In genomic region chr11:43631645-43632044, GRCm38 (mm10) we compare ENCODE assay signal across 32 mouse cellular contexts. TPM values are rescaled to one million over a fixed set of nuclear protein-coding genes. Genes with fewer than 3 reads are reported as not detected.
DNase-seq lines count a peak whose midpoint lies in the region; ATAC-seq and TF ChIP-seq lines count a peak whose summit lies in the region.
"Had no signal": no experiment of that assay in that cellular context is flagged by ENCODE, and none has a peak within 500 bp of the region (broad histone marks: within the 10 kb centered on the region; RNA-seq: fewer than 3 reads in every experiment).

No protein-coding gene starts in this region.

- H3K9me3 ChIP-seq in liver, embryonic 12.5 days (replicated peaks), result no peaks in the 10 kb centered on the region
- peaks cover 3% of the 10 kb centered on the region; the same call in 1 of the 2 replicates for H3K9me3 ChIP-seq in ES-Bruce4 (replicated peaks; ENCODE audit: control insufficient read depth, insufficient read depth, low read length, poor library complexity, severe bottlenecking)
- H3K9me3 ChIP-seq: embryonic facial prominence, embryonic 13.5 days; embryonic facial prominence, embryonic 15.5 days; forebrain, embryonic 10.5 days; forebrain, embryonic 12.5 days had no signal

- H3K27me3 ChIP-seq in kidney, adult 2 months (replicated peaks; ENCODE audit: control insufficient read depth, insufficient read depth, low read length), result no peaks in the 10 kb centered on the region
- H3K27me3 ChIP-seq in liver, adult 2 months (ENCODE audit: control insufficient read depth, insufficient read depth, low read length), result no peaks in the 10 kb centered on the region
- no peaks in the 10 kb centered on the region for H3K27me3 ChIP-seq in liver, embryonic 12.5 days (replicated peaks)
- no peaks in the 10 kb centered on the region for H3K27me3 ChIP-seq in ES-Bruce4 (ENCODE audit: control insufficient read depth, insufficient read depth, low read length, poor library complexity, severe bottlenecking)
- H3K27me3 ChIP-seq: CH12.LX; embryonic facial prominence, embryonic 13.5 days; embryonic facial prominence, embryonic 15.5 days had no signal

- DNase-seq in kidney, adult 2 months, result peak; percentile 59
- DNase-seq in kidney, postnatal 25 days, result no peak
- DNase-seq in liver, adult 2 months (ENCODE audit: extremely low read depth, low read depth, low spot score), result peak; percentile 64
- peak; percentile 47 for DNase-seq in yolk sac, embryonic 10.5 days (ENCODE audit: low spot score)
- DNase-seq: adrenal gland, adult 2 months; adrenal gland, postnatal 10 days; adrenal gland, postnatal 25 days; B cell, adult 2 months; cerebellum, adult 11-12 months; cerebellum, adult 2 months; cerebellum, adult 9-11 months; cerebellum, postnatal 14 days; cerebellum, postnatal 36 days; embryo, embryonic 11 days had no signal

- TF ChIP-seq POLR2A in kidney, adult 2 months (IDR thresholded peaks at IDR 0.05; ENCODE audit: low read depth, low read length), result no peak
- no peak for TF ChIP-seq POLR2A in liver, adult 2 months (IDR thresholded peaks at IDR 0.05; ENCODE audit: extremely low read depth, insufficient read depth, low read length)
- no peak for TF ChIP-seq POLR2A in ES-Bruce4 (IDR thresholded peaks at IDR 0.05; ENCODE audit: insufficient read depth, low read length)

- H3K79me2 ChIP-seq in liver, adult 2 months (ENCODE audit: control insufficient read depth, insufficient read depth, low read length), result no peaks in the 10 kb centered on the region

- no peak for TF ChIP-seq CTCF in kidney, adult 2 months (conservative IDR thresholded peaks at IDR 0.05; ENCODE audit: insufficient read depth, insufficient read length, low read depth, low read length)
- TF ChIP-seq CTCF in liver, adult 2 months (IDR thresholded peaks at IDR 0.05; ENCODE audit: low read depth, low read length), result no peak
- TF ChIP-seq CTCF in ES-Bruce4 (IDR thresholded peaks at IDR 0.05; ENCODE audit: low read depth, low read length), result no peak

- H3K4me3 ChIP-seq in kidney, adult 2 months (ENCODE audit: insufficient read depth, low read depth, low read length), result no peak overlapping the region
- no peak overlapping the region for H3K4me3 ChIP-seq in liver, adult 2 months (ENCODE audit: insufficient read depth, low read depth, low read length)
- H3K4me3 ChIP-seq in liver, embryonic 12.5 days, result no peak overlapping the region
- H3K4me3 ChIP-seq in ES-Bruce4 (ENCODE audit: low read depth, low read length), result no peak overlapping the region
- H3K4me3 ChIP-seq: embryonic facial prominence, embryonic 13.5 days; embryonic facial prominence, embryonic 15.5 days; erythroblast, embryonic 14.5 days; forebrain, embryonic 10.5 days; forebrain, embryonic 12.5 days had no signal

- no peak for ATAC-seq in liver, embryonic 12.5 days
- no peak for ATAC-seq in inflammation-experienced regulatory T-cells, adult 6 months
- ATAC-seq: CD4-positive, CD25-positive, alpha-beta regulatory T cell, adult 4 months; forebrain, embryonic 14.5 days; forebrain, embryonic 16.5 days had no signal

- TF ChIP-seq EP300 in ES-Bruce4 (IDR thresholded peaks at IDR 0.05; ENCODE audit: insufficient read depth, low read depth, low read length), result no peak

- peaks cover 30% of the 10 kb centered on the region for H3K4me1 ChIP-seq in kidney, adult 2 months (ENCODE audit: control insufficient read depth, insufficient read depth, low read length)
- H3K4me1 ChIP-seq in liver, adult 2 months (ENCODE audit: control insufficient read depth, insufficient read depth, low read length), result peaks cover 4% of the 10 kb centered on the region; the same call in 1 of the 2 replicates
- H3K4me1 ChIP-seq in liver, embryonic 12.5 days, result peaks cover 44% of the 10 kb centered on the region
- H3K4me1 ChIP-seq in ES-Bruce4 (ENCODE audit: control insufficient read depth, insufficient read depth, low read length), result peaks cover 4% of the 10 kb centered on the region

- H3K27ac ChIP-seq in kidney, adult 2 months (ENCODE audit: insufficient read depth, low read depth, low read length), result no peak overlapping the region
- H3K27ac ChIP-seq in liver, adult 2 months (replicated peaks; ENCODE audit: insufficient read depth, low read depth, low read length), result no peak overlapping the region
- no peak overlapping the region for H3K27ac ChIP-seq in liver, embryonic 12.5 days
- H3K27ac ChIP-seq in ES-Bruce4 (ENCODE audit: insufficient read depth, low read length), result peak overlapping the region; percentile 55; the same call in 1 of the 2 replicates
- H3K27ac ChIP-seq: embryonic facial prominence, embryonic 13.5 days; embryonic facial prominence, embryonic 15.5 days; forebrain, embryonic 12.5 days had no signal

- 56% methylated on average over 9 of the region's 9 CpGs for WGBS in kidney, adult 2 months
- WGBS in liver, adult 2 months, result 40% methylated on average over 9 of the region's 9 CpGs
- 71% methylated on average over 9 of the region's 9 CpGs for WGBS in liver, embryonic 12.5 days (ENCODE audit: insufficient replicate concordance)

- no peak overlapping the region for H3K9ac ChIP-seq in liver, adult 2 months (ENCODE audit: low read depth, low read length)
- H3K9ac ChIP-seq in liver, embryonic 12.5 days, result no peak overlapping the region
- no peak overlapping the region for H3K9ac ChIP-seq in ES-Bruce4 (ENCODE audit: low read depth, poor library complexity, severe bottlenecking)
- H3K9ac ChIP-seq: embryonic facial prominence, embryonic 13.5 days; embryonic facial prominence, embryonic 15.5 days; forebrain, embryonic 12.5 days had no signal

- H3K36me3 ChIP-seq in kidney, adult 2 months (ENCODE audit: control insufficient read depth, insufficient read depth, low read length), result no peaks in the 10 kb centered on the region
- H3K36me3 ChIP-seq in liver, adult 2 months (ENCODE audit: control insufficient read depth, insufficient read depth, low read length), result no peaks in the 10 kb centered on the region
- no peaks in the 10 kb centered on the region for H3K36me3 ChIP-seq in liver, embryonic 12.5 days
- no peaks in the 10 kb centered on the region for H3K36me3 ChIP-seq in ES-Bruce4 (ENCODE audit: control insufficient read depth, insufficient read depth, low read length, poor library complexity, severe bottlenecking)
- H3K36me3 ChIP-seq: embryonic facial prominence, embryonic 13.5 days; embryonic facial prominence, embryonic 15.5 days; forebrain, embryonic 10.5 days; forebrain, embryonic 12.5 days had no signal

- no peak overlapping the region for H3K4me2 ChIP-seq in liver, embryonic 12.5 days
- H3K4me2 ChIP-seq: embryonic facial prominence, embryonic 13.5 days; embryonic facial prominence, embryonic 15.5 days; forebrain, embryonic 12.5 days had no signal

RNA-seq across cellular contexts. Expression of gene Fabp6, which starts 30.3 kb away (rescaled TPM):
- polyA plus RNA-seq in kidney, adult 2 months (2012; rRNA removed), result not detected in 2 replicates
- total RNA-seq in liver, adult 2 months (2014; rRNA removed), result not detected in 2 replicates
- polyA plus RNA-seq in liver, adult 2 months (2012; rRNA removed), result not detected in 2 replicates
- not detected in 2 replicates for polyA plus RNA-seq in liver, embryonic 12.5 days (2016; fragmentation: Nextera tagmentation; extraction: Ambion mirVana)
- polyA plus RNA-seq in ES-Bruce4 (2011; ENCODE audit: insufficient read depth, insufficient read length, low read depth, missing spikeins), result not detected in 2 replicates
- not detected for polyA plus RNA-seq in inflammation-experienced regulatory T-cells, adult 6 months (2017; shearing (Covaris generic))
- total RNA-seq: adrenal gland, adult 2 months; adrenal gland, postnatal 10 days; adrenal gland, postnatal 25 days; adrenal gland, postnatal 4 days; CH12.LX; common myeloid progenitor, adult 5-6 weeks; ES-E14; MEL had no signal
- polyA plus RNA-seq: adrenal gland, adult 2 months; brain, embryonic 14.5 days; CD4-positive, CD25-positive, alpha-beta regulatory T cell, adult 4 months; cerebellum, adult 2 months; embryonic facial prominence, embryonic 11.5 days; embryonic facial prominence, embryonic 13.5 days; erythroblast, embryonic 14.5 days; forebrain, embryonic 10.5 days; forebrain, embryonic 12.5 days; forebrain, embryonic 14.5 days; forebrain, embryonic 16.5 days had no signal

RNA-seq across cellular contexts. Expression of gene 4933415A04Rik, which starts 44.8 kb away (rescaled TPM):
- polyA plus RNA-seq in kidney, adult 2 months (2012; rRNA removed), result 0.24 and 0.30 TPM in 2 replicates
- total RNA-seq in liver, adult 2 months (2014; rRNA removed), result not detected in 2 replicates
- not detected in 2 replicates for polyA plus RNA-seq in liver, adult 2 months (2012; rRNA removed)
- 1.0 and 1.4 TPM in 2 replicates for polyA plus RNA-seq in liver, embryonic 12.5 days (2016; fragmentation: Nextera tagmentation; extraction: Ambion mirVana)
- polyA plus RNA-seq in ES-Bruce4 (2011; ENCODE audit: insufficient read depth, insufficient read length, low read depth, missing spikeins), result 0.99 and 1.2 TPM in 2 replicates
- under 1 TPM in 1 of 3 experiments, not detected in 2; 0.16 TPM for polyA plus RNA-seq in inflammation-experienced regulatory T-cells, adult 6 months (2017; shearing (Covaris generic))
- total RNA-seq: CH12.LX; common myeloid progenitor, adult 5-6 weeks; MEL had no signal
- polyA plus RNA-seq: CD4-positive, CD25-positive, alpha-beta regulatory T cell, adult 4 months; erythroblast, embryonic 14.5 days had no signal

RNA-seq across cellular contexts. Expression of gene Pwwp2a, which starts 50.2 kb away (rescaled TPM):
- polyA plus RNA-seq in kidney, adult 2 months (2012; rRNA removed), result 10.8 and 12.1 TPM in 2 replicates
- 11.2 and 12.1 TPM in 2 replicates for total RNA-seq in liver, adult 2 months (2014; rRNA removed)
- polyA plus RNA-seq in liver, adult 2 months (2012; rRNA removed), result 5.5 and 9.3 TPM in 2 replicates
- 24.9 and 26.4 TPM in 2 replicates for polyA plus RNA-seq in liver, embryonic 12.5 days (2016; fragmentation: Nextera tagmentation; extraction: Ambion mirVana)
- 87.5 and 88.6 TPM in 2 replicates for polyA plus RNA-seq in ES-Bruce4 (2011; ENCODE audit: insufficient read depth, insufficient read length, low read depth, missing spikeins)
- 10 to 100 TPM; 23.5 to 33.3 (median 26.3) TPM for polyA plus RNA-seq in inflammation-experienced regulatory T-cells, adult 6 months (2017; shearing (Covaris generic))

Comparison
In these comparisons a context has a peak if more than half of its experiments do, and no peak if none do; other contexts are left out.
1. DNase-seq: peak in kidney, adult 2 months (single experiment), liver, adult 2 months (single experiment) and yolk sac, embryonic 10.5 days (single experiment); none in kidney, postnatal 25 days (0 of 2).